Mouse (Mus musculus): Measurements from ENCODE around the gene Zfp784.
A peak's percentile ranks its signal among the peaks of the same experiment; 100 is the strongest.

The Zfp784 gene

DNA sequence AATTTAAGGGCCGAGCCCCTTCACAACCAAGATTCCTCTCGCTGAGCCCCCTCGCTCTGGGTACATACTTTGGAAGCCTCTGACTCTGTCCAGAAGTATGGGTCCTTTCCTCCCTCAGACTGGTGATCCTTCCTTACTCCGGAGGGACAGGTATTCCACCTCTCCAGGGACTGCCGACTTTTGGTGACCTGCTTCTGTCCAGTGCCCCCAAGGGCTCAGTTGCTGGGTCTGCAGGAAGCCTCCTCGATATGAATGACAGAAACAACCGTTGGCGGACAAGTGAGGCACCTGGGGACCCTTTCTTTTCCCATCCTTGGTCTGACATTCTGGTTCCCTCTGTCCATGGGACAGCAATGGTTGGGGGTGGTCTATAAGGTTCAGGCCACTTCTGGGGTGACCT lies 19.1 kb upstream of the Zfp784 start:
- DNase-seq: no peak

DNA sequence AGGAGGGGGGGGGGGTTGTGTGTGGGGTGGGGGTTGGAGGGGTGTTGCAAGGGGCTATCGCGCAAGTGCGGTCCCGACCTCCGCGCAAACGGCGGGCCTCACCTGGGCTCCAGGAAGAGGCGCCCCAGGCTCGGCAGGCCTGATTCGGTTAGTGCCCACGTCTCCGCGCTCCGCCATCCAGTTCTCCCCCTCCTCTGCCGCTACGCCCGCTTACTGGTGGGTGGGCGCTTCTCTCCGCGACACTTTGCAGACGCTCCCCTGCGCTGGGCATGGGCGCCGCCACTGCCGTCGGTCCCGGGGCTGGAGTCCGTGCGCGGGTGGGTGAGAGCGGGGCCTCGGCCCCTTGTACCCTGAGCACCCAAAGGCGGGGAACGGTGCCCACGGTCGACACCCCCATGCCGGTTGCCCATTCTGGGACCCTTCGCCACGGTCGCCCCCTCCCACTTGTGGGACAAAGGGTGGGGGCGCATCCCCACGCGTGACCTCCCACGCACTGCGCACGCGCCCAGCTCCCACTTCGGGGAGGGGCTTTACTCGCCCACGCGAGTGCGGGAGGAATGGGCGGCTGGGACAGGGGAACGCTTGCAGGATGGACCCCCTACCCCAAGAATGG lies 18.5 kb upstream of the Zfp784 start:
- peak; percentile 6 for DNase-seq

DNA sequence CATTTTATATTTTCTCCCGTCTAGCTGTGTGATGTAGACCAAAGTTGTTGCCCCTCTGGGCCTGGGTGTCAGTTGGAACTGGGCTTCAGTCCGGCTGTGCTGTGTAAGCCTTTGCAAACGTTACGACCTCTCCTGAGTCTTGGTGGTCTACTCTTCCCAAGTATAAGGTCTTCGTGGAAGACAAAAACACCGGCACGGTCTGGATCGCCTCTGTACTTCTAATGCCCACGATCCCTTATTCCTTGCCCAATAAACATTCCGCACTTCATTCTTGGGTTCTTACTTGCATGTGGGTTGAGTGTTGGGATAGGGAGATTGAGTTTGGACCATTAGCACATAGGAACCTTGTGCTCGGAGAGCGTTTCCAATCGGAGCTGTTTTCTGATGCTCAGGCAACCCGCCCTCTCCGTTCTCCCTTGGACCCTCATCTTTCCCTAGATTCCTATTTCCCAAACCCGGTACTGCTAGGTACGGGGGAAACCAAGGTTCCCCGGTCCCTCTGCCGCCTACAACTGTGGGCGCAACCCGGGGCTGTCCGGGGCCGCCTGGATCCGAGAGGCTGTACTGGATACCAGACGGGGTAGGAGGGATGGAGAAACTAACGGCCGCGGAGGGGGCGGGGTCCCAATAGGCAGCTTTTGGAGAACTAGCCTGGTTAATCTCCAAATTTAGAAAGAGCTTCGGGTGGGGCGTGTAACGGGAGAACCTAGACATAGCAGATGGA lies 15.4 kb upstream of the Zfp784 start:
- no peak for DNase-seq

DNA sequence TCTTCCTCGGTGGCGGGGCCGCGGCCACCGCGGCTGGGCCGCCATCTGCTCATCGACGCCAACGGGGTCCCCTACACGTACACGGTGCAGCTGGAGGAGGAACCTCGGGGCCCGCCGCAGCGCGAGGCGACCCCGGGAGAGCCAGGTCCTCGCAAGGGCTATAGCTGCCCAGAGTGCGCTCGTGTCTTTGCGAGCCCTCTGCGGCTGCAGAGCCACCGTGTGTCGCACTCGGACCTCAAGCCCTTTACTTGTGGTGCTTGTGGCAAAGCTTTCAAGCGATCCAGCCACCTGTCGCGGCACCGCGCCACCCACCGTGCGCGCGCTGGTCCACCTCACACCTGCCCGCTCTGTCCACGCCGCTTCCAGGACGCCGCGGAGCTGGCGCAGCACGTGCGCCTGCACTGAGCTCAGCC lies 14.7 kb upstream of the Zfp784 start:
- no peak for DNase-seq

DNA sequence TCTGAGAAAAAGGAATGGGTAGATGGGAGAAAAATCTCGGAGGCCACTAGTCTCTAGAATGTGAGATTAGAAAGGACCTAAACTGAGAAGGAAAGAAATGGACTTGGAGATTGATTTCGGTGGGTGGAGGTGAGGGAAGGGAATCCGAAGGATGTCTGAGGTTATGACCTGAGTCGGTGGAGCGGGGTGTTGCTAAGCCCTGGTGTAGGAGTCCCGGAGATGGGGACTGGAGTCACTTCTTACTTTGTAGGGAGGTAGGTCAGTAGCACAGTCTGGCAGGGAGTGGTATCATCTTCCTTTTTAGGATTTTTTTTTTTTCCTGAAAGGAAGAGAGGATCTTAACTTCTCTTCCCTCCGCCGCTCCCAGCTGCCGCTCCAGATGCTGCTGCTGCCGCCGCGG lies 14.2 kb upstream of the Zfp784 start:
- no peak for DNase-seq

DNA sequence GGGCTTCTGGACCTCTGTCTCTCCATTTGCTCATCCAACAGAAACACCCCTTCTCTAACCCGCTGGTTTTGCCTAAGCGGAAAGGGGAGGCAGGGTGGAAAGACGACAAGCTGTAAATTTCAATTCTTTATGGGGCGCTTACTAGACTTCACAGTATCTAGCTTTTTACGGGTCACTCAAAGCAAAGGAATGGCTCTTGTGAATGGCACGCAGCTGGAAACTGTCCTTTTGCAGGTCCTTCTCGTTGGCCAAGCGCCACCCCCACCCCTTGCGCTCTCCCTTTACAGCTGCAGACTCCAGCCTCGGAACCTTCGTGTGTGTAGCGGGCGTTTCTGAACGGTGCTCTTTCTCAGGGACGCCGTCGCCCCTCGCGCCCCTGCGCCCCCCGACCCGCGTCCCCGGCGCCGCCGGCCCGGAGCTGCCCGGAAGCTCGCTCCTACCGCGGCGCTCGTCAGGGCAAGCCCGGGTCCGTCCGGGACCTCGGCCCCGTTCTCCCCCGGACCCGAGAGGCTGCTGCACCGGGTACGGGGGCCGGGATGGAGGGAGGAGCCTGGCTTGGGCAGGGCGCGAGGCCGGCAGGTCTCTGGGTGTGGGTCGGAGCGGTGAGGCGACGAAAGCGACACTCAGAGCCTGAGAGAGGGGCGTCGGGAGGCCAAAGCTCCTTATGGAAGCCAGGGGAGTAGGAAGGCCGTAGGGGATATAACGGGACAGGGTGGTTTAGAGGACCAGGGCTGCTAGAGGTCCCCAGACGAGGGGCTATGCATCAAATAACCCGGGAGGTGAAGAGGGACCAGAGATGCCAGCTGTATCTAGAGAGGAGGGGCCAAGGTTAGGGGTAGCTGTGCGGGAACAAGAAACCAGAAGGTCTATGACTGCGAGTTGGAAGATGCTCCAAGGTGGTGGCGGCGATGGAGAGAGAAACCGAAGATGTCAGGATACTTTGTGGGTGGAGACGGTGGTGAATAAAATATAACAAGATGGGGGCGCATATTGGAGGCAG lies 13.2 kb upstream of the Zfp784 start, which contains the start of gene Zfp580:
Zfp580 (plus strand) TSS at position 346 of the 1,000 bp plus-strand sequence.
- DNase-seq: peak; percentile 68

DNA sequence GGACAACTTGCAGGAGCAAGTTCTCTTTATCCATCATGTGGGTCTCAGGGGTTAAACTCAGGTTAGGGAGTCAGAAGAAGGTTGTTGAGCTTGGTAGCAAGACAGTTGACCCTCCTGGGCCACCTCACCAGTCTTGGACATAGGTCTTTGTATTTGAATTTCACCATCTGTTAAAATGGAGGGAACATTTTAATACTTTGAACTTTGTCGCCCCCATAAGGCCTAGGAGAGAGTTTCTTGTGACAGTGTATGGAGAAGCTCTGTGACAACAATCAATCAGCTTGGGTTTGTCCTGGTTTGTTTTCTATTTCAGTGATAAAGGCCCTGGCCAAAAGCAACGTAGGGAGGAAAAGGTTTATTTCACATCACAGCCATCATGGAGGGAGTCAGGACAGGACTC lies 9.1 kb upstream of the Zfp784 start:
- DNase-seq: peak; percentile 40

DNA sequence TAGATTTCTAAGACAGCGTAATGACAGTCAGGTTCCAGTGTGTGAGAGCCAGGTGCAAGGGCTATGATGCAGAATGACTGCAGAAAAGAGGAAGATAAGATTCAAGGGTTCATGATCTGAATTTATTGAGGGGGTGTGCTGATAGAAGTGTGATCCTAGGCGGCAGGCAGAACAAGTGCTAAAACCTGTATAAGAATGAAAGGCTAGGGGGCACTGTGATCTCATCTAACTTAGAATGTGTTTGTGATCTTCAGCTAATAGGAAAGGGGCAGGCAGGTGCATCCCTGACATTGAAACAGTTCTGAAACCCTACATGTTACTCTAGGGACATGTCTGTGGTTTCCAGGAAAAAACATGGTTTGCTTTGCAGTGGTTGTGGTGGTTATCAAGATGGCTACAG lies 7.9 kb upstream of the Zfp784 start:
- DNase-seq: no peak

DNA sequence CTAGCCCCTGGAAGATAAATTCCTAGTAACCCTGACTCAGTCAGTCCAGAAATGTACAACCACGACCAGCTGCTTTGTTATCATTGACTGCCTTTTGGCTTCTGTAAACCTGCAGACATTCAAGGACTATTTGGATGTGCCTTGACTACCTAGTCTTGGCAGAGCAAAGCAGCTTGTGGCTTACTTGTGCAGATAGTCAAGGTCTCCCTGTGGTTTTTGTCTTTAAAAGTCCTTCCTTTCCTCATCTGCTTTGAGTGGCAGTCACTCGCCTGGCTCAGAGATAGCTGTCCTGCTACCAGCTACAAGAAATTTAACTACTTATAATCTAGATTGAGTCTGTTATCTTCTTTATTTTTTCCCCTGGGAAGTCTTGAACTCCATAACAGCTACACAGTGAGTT lies 6.7 kb upstream of the Zfp784 start:
- no peak for DNase-seq

DNA sequence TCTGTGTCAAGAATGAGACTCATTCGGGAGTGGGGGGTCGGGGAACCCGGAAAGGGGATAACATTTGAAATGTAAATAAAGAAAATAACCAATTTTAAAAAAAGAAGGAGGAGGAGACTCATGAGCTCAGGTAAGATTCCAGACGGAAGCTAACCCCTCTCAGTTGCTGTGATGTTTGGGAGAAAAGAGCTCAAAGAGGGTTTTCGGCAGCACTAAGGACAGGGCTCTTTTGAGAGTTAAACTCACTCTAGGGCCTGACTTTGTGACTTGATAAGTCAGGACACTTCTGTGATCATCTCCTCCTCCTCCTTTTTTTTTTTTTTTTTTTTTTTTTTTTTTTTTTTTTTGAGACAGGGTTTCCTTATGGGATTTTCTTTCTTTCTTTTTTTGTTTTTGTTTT lies 694 bp upstream of the Zfp784 start:
- no peak for DNase-seq

DNA sequence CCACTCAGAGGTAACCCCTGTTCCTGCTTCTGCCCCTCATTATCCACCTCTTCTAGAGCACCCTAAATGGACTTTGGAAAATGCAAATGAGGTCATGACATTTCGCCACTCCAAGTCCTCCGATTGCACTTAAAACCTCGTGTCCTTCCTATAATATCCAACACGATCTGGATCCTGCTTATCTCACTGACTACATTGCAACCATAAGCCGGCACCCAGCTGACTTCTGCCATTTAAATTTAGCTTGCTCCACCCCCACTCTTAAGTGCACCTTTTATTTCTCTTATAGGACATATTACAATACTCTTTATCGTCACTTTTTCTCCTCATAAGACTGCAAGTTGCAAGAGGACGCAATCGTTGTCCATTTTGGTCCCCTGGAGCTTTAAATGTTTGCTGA lies 779 bp downstream of the Zfp784 start:
- no peak for DNase-seq

DNA sequence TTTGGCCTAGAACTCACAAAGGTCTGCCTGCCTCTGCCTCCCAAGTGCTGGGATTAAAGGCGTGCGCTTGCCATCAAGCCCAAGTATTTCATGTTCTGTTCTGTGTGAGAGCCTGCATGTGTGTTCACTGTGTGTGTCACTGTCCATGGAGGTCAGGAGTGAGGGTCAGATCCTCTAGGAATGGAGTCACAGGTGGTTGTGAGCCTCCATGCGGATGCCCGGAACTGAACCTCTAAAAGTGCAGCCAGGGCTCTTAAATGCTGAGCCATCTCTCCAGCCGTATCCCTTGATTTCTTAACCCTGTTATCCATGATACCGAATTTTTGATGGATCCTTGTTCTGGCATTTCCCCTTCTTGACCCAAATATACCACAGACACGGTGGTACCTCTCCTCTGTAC lies 1.2 kb downstream of the Zfp784 start:
- no peak for DNase-seq

DNA sequence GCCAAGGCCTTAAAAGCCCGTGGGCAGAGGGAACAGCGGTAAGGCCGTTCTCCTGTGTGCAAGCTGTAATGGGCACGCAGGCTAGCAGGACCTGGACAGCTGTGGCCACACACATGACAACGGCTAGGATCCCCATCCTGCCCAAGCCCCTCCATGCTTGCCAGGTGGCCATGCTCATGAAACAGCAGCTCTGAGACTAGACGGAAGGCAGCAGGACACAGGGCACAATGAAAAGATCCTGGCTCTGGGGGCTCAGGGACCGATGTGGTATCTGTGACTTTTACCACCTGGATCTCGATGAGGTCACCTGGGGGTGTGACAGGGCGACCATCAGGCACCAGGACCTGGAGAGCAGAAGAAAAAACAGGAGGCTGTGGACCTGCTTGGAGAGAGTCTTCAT lies 2.1 kb downstream of the Zfp784 start:
- DNase-seq: no peak

DNA sequence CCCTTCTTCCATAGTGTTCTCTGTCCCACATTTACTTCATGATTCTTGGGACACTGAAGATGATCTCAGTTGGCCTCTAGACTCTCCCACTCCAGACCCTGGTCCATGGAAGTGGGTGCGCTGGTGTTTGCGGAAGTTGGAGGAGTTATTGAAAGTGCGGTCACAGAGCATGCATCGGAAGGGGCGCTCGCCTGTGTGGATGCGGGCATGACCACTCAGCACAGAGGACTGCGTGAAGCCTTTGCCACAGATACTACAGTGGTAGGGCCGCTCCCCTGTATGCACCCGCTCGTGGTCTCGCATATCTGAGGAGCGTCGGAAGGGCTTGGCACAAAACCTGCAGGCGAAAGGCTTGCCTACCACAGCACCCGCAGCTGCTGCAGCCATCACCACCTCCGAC lies 2.6 kb downstream of the Zfp784 start:
- no peak for DNase-seq

DNA sequence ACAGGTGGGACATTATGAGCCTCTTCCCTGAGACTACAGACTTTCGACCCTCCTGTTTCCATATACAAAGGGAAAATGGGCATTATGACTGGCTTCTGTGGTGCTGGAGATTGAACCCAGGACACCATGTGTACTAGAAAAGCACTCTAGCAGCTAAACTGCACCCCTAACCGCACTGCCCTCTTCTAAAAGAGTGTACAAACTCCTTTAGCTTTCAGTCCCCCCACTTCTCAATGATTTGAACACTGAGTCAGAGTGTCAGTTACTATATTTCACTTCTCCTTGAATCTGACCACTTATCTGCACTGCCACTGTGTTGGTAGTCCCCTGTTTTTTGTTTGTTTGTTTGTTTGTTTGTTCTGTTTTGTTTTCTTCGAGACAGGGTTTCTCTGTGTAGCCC lies 4.4 kb downstream of the Zfp784 start, which contains the start of gene 4632433K11Rik:
4632433K11Rik (plus strand) TSS at position 301 of the 400 bp plus-strand sequence.
- no peak for DNase-seq

DNA sequence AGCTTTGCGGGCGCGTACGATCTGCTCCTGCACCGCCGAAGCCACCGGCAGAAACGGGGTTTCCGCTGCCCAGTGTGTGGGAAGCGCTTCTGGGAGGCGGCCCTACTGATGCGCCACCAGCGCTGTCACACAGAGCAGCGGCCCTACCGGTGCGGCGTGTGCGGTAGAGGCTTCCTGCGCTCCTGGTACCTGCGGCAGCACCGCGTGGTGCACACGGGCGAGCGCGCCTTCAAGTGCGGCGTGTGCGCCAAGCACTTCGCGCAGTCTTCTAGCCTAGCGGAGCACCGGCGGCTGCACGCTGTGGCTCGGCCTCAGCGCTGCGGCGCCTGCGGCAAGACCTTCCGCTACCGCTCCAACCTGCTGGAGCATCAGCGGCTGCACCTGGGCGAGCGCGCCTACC lies 6.8 kb downstream of the Zfp784 start:
- DNase-seq: no peak

DNA sequence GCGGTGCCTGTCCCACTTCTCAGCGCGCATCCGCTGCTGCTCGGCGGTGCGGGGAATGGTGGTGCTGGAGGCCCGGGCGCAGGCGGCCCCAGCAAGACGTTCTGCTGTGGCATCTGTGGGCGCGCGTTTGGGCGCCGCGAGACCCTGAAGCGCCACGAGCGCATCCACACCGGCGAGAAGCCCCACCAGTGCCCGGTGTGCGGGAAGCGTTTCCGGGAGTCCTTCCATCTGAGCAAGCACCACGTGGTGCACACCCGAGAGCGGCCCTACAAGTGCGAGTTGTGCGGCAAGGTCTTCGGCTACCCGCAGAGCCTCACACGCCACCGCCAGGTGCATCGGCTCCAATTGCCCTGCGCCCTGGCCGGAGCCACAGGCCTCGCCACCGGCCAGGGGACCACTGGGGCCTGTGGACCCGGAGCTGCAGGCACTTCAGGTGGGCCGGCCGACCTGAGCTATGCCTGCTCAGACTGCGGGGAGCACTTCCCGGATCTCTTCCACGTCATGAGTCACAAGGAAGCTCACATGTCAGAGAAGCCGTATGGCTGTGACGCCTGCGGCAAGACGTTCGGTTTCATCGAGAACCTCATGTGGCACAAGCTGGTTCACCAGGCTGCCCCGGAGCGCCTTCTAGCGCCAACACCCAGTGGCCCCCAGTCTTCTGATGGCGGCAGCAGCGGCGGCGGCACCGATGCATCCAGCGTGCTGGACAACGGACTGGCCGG lies 7.5 kb downstream of the Zfp784 start:
- no peak for DNase-seq

DNA sequence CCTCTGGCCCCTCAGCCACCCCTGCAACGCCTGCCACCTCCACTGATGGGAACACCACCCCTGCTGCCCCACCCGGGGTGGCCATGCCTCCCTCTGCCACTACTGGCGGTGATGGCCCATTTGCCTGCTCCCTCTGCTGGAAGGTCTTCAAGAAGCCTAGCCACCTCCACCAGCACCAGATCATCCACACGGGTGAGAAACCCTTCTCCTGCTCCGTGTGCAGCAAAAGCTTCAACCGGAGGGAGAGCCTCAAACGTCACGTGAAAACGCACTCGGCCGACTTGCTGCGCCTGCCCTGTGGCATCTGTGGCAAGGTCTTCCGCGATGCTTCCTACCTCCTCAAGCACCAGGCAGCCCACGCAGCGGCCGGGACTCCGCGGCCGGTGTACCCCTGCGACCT lies 8.3 kb downstream of the Zfp784 start:
- no peak for DNase-seq

DNA sequence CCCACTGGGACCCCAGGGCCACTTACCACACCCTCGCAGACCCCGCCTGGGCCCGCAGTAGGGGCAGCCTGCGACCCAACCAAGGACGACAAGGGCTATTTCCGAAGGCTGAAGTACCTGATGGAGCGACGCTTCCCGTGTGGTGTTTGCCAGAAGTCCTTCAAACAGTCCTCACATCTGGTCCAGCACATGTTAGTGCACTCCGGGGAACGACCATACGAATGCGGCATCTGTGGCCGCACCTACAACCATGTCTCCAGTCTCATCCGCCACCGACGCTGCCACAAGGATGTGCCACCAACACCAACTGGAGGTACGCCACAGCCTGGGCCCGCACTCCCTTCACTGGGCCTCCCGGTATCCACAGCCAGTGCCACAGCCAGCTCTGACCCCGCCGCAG lies 8.7 kb downstream of the Zfp784 start:
- no peak for DNase-seq

DNA sequence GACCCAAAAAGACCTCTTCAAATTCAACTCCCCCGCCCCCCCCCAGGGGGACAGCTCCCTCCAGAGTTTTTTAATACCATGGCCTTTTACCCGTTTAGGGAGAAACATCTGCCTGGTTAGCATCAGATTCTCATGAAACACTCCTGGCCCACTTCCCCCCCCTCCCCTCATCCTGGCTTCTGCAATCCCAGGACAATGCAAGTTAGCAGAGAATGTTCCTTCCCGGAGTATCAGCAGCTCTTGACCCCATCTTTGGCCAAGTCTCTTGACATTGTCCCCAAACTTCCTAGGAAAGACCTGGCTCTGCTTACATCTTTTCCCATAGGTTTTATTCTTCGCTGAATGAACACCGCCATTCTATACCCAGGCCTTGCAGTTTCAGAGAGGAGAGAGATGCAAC lies 17.0 kb downstream of the Zfp784 start:
- DNase-seq: no peak

DNA sequence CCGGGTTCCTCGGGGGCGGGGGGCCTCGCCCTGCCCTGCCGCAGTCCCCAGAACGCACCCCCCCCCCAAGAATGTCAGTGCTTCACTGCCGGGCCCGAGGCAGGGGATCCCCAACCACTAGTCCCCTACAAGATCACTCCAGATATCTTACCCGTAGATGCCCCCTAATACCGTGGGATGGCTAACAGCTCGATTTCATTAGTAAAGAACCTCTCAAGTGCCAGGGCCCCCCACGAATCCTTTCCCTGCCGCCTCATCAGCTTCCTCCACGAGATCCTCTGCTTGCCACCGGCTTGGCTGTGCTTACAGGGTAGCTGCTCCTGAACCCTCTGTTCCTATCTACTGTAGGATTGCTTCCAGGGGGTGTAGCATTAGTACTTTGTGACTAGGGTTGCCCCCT lies 17.6 kb downstream of the Zfp784 start:
- no peak for DNase-seq

DNA sequence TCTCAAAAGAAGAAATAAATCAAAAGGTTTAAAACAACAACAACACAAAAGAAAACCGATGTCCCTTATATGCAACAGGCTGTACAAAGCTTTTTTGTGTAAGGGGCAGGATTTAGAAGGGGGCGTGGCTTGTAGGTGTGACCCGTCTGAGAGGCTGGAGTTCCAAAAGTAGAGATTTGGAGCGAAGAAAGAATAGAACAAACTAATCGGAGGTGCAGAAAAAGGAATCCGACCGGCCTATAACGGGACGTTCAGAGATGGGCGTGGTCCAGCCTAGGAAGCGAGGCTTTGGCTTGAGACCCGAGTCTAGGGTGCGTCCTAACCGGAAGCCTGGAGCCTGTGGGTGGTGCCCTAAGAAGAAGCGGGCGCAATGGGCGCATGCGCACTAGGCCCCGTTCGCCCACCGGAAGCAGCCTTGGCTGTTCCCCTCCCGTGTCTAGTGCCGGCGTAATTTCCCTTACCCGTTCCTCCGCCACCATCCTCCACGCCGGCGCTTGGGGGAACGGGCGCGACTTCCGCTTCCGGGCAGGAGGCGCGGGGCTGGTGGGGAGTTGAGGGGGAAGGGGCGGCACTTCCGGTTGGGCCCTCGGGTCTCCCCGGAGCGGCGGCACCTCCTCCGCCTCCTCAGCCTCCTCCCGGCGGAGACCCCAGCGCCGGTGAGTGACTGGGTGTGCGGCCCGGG lies 18.1 kb downstream of the Zfp784 start, which contains the start of the genes Zfp865 and Ccdc106:
Zfp865 (plus strand) TSS at position 377 of the 682 bp plus-strand sequence.
Ccdc106 (plus strand) TSS at position 554 of the 682 bp plus-strand sequence.
- DNase-seq: peak; percentile 99

All from thymus, postnatal 25 days (tissue).